7 mouse cellular contexts compared by ENCODE assay signal in genomic region chr1:165035618-165036017, GRCm38 (mm10).
DNase-seq lines count a peak whose midpoint lies in the region; ATAC-seq and TF ChIP-seq lines count a peak whose summit lies in the region.

No protein-coding gene starts in this region.

- H3K9me3 ChIP-seq in midbrain, postnatal 0 days (ENCODE audit: low read length): no peaks in the 10 kb centered on the region

- no peak overlapping the region for H3K4me2 ChIP-seq in midbrain, postnatal 0 days (ENCODE audit: low read depth, low read length, poor library complexity, severe bottlenecking)

- H3K9ac ChIP-seq in midbrain, postnatal 0 days (replicated peaks; ENCODE audit: low read length, poor library complexity, severe bottlenecking): no peak overlapping the region

- DNase-seq in layer of hippocampus, adult 11-12 months (ENCODE audit: low spot score): peak; percentile 71
- DNase-seq in layer of hippocampus, adult 9-10 months (ENCODE audit: low spot score): no peak
- peak; percentile 16 for DNase-seq in T-cell, adult 2 months (ENCODE audit: low spot score)
- DNase-seq in cerebellum, postnatal 25 days: peak; percentile 68 to 78
- DNase-seq in kidney, postnatal 25 days: peak; percentile 57 to 68
- peak; percentile 47 for DNase-seq in midbrain, postnatal 0 days (ENCODE audit: low spot score)
- DNase-seq in urinary bladder, adult 18-20 months (ENCODE audit: low spot score in 2 of 2): no peak

- H3K4me1 ChIP-seq in midbrain, postnatal 0 days (ENCODE audit: insufficient read depth, low read length): no peaks in the 10 kb centered on the region

- TF ChIP-seq CTCF in midbrain, postnatal 0 days (IDR thresholded peaks at IDR 0.05): peak; percentile 58

- 94% methylated on average over 1 of the region's 1 CpGs for WGBS in midbrain, postnatal 0 days

- H3K4me3 ChIP-seq in midbrain, postnatal 0 days (ENCODE audit: low read depth, low read length): no peak overlapping the region

- H3K27ac ChIP-seq in midbrain, postnatal 0 days (ENCODE audit: low read depth, low read length): no peak overlapping the region

- H3K27me3 ChIP-seq in midbrain, postnatal 0 days (ENCODE audit: insufficient read depth, low read length): no peaks in the 10 kb centered on the region

- ATAC-seq in midbrain, postnatal 0 days (ENCODE audit: low FRiP score): peak; percentile 27; the same call in 1 of the 2 replicates

- no peaks in the 10 kb centered on the region for H3K36me3 ChIP-seq in midbrain, postnatal 0 days (ENCODE audit: insufficient read depth, low read length)

Comparison
In these comparisons a context has a peak if more than half of its experiments do, and no peak if none do; other contexts are left out.
1. DNase-seq: peak in layer of hippocampus, adult 11-12 months (single experiment), T-cell, adult 2 months (single experiment), cerebellum, postnatal 25 days (2 of 2), kidney, postnatal 25 days (2 of 2) and midbrain, postnatal 0 days (single experiment); none in layer of hippocampus, adult 9-10 months (single experiment) and urinary bladder, adult 18-20 months (0 of 2).